Mouse (Mus musculus) urinary bladder, adult 18-20 months (tissue): ENCODE measurements around the gene Prnp.

ENCODE experiments used
- DNase-seq, 2 experiments: peaks; one replicate each; pipeline ENCODE4 v3.0.0; 2022; ENCODE audit warnings: low spot score in 2 of 2, mixed read lengths in 2 of 2

Gene Prnp

DNA sequence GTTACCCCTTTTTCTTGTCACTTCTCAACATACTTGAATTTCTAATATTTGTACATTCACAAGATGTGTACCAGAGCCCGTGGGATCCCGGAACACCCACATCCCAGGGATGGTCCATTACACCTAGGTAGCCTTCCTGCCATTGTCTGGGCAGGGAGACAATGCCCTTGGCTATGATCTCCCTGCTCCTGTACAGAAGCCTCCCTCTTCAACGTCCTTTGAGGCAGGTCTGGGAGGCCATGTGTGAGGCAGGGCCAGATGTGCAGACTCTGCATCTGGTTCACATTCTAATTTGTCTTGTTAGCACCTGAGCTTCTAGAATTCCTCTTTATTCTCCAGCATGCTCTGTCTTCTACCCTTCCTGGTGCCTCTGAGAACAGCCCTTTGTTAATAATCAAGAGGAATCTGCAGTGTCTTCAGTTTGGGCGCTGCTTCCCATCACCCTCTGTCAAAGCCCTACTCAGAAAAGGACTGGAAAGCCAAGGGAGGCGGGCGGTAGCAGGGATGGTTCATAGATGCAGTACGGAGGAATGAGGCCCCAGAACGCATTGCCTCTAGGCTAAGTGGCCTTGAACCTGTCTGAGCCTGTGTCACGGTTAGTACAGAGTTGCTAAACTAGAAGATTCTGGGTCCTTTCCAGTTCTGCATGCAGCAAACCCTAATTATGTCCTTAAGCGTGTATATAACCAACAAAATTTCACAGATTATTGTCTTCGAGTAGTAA, 39.4 kb downstream of the Prnp start:
- DNase-seq = no peak

DNA sequence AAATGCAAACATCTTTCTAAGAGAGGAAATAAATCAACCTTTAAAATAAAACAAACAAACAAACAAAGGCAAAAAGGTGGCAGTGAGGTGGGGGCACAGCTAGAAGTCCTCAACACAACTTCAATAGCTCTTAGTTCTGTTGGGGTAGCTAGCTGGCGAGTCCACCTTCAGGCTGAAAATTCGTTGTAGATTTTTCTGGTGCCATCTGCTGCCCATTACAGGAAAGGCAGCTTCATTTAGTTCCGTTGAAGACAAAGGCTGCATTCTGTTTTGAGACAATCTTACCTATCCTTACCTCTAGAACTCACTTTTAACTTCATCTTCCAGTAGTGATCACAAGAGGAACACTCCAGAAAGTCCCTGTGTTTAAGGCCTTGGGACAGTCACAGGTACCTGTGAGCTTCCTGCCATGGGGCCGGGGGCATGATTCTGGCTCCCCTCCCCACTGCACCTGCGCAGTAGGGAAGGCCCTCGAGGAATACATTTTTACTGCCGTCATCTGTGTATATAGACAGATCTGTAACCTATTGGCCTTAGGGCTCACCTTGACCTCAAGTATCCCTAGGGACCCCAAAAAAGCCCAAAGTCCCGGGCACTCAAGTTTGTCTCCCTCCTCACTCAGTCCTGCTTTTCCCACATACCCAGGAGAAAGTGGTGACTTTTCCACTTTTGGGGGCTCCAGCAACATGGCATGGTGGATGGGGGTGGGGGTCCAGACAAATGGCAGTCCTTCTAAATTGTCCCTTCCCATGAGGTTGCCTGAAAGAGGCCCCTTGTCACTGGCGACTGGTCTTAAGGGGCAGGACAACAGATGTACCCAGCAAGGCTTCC, 40.3 kb downstream of the Prnp start:
- no peak for DNase-seq

DNA sequence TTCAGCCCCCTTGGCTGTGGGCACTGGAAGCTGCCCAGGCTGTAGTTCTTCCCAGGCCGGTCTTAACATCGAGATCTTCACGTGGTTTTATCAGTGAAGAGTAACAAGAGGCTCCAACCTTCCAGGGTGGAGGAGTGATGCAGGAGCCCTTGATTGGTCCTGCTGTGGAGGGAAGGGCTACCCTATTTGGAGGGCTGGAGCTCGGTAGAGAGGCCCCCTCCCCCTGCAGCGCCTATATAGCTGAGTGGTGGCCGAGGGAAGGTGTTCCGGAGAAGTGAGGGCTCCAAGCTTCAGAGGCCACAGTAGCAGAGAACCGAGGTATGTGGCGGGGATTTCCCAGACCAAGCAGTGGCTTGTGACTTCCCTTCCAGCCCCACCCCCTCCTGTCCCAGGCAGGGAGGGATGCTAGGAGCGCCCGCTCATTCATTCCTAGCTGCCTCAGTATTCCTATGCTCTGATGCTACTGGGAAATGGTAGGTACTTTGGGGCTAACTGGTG, 40.9 kb downstream of the Prnp start, which contains the start of gene Prnd:
Gene Prnd (plus strand): TSS at position 264 of the 498 bp plus-strand sequence.
- no peak for DNase-seq

DNA sequence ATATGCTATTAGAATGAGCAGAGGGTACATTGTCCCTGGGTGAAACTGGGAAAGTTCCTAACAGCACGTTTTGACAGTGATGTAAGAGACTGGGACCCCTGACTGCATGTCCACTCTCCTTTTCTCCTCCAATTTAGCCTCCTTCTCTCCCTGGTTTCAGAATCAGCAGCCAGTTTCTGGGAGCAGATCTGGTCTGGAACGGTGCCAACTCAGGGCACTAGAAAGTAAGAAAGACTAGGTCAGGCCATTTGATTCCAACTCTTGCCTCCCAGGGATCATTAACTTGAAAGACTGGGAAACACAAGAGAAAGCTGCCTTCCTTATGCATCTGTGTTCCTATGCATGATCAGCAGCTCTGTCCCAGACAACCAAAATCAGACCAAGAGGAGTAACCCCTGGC, 42.7 kb downstream of the Prnp start:
- no peak for DNase-seq

DNA sequence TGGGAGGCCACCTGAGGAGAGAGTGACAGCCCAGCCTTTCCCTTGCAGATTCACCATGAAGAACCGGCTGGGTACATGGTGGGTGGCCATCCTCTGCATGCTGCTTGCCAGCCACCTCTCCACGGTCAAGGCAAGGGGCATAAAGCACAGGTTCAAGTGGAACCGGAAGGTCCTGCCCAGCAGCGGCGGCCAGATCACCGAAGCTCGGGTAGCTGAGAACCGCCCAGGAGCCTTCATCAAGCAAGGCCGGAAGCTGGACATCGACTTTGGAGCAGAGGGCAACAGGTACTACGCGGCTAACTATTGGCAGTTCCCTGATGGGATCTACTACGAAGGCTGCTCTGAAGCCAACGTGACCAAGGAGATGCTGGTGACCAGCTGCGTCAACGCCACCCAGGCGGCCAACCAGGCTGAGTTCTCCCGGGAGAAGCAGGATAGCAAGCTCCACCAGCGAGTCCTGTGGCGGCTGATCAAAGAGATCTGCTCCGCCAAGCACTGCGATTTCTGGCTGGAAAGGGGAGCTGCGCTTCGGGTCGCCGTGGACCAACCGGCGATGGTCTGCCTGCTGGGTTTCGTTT, 43.3 kb downstream of the Prnp start:
- DNase-seq = no peak

DNA sequence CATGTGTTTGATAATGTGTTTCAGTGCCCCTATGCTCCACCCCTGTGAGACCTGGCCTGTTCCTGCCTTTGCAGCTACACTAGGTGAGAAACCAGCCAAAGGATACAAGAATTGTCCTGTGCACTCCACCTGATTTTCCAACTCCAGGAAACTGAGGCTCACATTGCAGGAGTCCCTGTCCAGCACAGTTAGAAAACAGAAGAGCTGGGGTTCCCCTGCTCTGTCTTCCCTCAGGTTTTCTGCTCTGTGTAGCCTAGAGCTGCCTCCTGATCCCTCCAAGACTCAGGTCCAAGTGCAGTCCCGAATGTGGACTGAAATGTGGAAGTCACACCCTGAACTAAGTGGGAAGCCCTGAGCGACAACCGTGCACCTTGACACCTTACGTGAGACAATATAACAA, 44.0 kb downstream of the Prnp start:
- DNase-seq = no peak

DNA sequence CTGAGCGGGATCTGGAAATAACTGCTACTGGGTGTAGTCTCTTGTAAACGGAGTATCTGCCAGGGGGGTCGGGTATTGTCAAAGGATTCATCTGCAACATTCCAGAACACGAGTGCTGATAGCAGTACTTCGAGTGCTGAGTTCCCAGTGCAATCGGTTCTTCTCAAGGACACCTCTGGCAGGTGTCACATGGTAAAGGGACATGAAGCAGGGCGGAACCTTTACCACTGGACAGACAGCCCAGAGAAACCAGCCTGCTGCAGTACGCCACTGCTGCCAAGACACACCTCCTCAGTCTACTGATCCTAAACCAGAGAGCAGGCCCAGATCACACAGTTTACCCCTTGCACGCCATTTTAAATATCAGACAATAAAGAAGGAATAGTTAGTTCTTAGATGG, 45.1 kb downstream of the Prnp start:
- DNase-seq = no peak

DNA sequence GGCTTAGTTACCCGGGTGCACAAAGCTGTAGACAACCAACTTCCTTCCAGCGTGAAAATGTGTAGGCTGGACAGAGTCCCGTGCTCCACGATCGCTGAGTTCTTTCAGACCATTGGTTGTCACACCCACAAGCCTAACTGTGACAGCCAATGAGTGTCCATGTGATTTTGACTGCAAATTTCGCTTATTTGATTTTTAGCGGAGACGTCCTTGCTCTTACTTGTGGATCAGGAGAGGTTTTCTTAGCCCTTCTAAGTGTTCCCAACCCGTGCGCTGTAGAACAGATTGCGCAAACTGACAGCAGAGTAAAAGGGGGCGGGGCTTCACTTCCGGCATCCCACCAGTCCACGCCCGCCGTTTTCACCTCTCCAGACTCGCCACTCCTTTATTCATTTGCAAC, 45.5 kb downstream of the Prnp start:
- no peak for DNase-seq

DNA sequence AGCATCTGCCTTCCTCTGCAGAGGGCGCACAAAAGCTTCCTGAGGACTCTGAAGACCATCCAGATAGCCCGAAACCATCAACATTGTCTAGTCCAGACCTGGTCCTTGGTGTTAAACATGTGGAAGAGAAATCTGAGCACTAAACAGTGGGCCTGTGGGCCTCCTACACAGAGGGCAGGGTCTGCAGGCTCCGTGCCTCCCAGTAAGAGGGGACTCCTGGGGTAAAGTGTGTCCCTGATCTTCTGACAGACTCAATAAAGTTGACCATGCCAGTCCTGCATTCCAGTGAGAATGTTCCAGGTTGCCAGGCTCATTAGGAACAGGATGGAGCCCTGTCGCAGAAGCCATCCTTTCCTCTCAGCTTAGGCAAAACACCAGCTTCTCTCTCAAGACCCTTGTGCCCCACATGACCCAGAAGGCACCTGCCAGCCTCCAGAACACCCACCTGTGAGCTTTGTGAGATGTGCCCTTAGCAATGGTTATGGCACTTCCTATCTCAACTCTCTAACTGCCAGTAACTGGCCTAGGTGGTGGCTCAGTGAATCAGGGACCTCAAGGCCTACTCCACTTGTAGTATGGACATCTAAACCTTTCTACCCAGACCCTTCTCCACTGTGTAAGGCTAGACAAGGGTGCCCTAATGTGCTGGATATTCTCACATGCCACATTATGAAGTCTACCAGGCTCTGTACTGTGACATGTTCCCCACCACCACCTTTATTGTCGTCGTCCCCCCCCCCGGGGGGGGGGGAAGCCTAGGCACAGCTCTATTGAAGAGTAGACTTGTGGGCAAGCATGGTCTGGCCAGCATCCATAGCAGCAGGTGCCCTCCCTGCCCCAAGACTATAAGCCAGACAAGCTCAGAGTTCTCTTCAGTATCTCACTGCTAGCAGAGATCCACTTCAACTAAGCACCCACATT, 46.9 kb downstream of the Prnp start:
- DNase-seq = no peak

DNA sequence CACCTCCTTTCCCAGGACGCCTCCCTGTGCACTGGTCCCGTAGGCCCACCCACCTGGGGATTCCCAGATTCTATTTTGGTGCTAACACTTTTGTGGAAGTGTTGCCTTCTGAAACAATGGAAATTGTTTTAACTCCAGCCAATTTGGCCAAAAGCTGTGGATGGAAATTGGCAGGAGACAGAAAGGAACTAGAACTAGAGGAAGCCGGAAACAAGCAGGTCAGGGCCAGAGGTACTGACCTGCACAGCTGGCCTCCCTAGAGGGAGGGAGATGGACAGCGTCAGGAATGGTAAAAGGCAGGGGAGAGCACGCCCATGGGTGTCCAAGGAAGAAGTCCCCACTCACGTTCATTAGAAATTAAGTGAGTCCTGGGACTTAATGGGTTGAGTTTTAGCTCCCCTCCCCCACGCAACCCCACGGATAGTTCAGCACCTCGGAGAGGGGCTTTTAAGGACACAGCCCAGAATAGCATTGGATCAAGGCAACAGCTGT, 48.0 kb downstream of the Prnp start:
- DNase-seq = no peak

DNA sequence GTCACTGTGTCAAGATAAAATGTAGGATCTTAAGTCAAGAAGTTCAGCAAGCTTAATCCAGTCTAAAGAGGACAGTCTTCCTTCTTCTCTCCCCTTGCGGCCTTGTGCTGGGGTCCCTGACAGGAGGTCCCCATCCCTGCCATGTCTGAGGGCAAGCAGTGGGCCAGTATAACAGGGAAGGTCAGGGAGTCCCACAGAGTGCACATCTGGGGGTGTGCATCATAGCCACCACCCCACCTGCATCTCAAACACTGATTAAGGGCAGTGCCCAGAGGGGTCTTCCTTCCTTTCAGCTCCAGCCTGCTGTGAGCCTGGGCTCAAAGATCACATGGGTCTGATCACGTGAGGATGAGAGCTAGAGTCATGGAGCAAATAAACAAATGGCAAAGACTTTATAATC, 51.9 kb downstream of the Prnp start:
- no peak for DNase-seq

DNA sequence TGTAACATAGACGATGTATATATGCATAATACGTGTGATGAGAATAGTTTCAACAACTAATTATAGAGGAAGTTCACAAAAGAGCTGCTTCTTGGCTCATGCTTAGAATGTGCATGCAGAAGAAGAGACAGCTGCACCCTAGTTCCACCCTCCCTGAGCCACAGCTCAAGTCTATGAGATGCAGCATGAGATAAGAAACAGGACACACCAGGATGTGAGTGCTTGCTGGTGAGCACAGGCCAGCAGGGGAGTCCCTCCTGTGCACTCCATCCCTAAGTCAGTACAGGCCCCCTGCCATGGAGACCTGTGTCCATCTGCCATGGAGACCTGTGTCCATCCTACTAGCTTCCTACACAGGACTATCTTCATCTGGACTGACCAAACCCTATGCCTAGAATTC, 60.9 kb downstream of the Prnp start:
- DNase-seq = no peak

DNA sequence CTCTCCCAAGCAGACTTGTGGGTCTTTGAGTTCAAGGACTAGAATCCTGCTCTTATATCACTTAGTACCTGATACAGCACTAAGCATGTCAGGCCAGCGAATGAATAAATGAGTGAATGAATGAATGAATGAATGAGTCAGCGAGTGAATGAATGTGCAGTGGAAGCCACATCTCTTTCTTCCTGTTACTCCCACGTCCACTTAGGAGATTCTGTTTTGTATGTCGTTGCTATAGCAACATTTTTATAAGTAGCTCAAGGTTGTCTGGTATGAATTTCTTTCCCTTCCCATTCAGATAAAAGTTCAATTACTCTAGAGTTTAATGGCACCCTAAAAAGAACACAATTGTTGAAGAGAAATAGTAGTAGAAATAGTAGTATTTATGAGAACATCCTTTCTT, 61.4 kb downstream of the Prnp start:
- DNase-seq = no peak

DNA sequence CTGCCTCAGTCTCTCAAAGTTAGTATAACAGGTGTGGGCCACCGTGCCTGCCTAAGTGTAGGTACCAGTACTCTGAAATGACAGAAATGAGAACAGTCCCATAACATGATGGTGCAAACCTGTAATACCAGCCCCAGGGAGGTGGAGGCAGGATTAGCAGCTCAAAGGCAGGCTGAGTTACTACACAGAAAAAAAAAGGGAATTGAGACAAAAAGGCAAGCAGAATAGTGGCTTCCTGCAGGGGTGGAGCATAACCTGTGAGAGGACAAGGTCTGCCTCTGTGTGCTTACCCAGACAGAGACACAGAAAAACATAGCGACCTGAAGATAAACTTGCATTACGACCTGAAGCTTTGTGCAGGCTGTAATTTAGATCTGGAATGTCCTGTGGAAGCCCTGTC, 66.9 kb downstream of the Prnp start:
- no peak for DNase-seq

DNA sequence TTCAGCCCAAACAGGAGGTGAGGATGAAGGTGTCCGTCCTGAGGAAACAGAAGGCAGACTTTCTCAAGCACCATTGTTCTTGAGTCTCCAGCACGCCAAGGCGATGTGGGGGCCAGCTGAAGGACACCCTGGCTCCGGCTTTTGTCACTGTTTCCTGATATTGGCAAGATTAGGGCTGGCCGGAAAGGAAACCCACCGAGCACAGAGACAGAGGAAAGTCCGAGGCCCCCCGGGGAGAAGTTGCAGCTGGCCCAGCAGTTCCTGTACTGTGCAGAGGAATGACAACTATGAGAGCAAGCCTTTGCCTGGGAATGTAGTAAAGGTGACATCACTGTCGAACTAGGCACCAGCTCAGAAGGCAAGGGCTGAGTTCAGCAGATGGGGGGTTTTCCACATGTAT, 71.1 kb downstream of the Prnp start:
- no peak for DNase-seq

DNA sequence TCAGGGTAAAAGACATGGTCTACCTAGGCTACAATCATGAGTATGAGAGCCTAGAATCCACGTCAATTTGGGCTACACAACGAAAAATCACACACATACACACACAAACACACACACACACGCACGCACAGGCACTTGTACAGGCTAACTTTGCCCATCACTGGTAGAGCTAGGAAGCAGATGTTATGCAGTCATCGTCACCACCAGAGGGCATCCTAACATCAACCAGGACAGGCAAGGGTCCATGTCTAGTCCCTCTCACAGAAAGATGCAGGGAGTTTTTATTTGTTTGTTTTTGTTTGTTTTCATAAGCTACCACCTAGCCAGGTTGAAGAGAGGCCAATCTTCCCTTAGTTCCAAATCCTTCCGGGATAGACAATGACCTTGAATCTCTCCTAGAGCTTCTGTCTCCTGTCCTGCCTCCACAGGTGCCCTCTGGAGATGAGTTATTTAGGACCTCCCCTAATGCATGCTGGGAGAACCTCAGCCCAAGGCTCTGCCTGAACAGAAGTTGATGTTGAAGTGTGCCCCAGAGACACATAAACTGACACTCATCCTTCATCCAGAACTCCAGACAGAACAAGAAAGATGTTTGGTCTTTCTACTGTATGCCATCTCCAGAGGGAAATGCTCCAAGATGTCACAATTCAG, 72.9 kb downstream of the Prnp start:
- DNase-seq = no peak

DNA sequence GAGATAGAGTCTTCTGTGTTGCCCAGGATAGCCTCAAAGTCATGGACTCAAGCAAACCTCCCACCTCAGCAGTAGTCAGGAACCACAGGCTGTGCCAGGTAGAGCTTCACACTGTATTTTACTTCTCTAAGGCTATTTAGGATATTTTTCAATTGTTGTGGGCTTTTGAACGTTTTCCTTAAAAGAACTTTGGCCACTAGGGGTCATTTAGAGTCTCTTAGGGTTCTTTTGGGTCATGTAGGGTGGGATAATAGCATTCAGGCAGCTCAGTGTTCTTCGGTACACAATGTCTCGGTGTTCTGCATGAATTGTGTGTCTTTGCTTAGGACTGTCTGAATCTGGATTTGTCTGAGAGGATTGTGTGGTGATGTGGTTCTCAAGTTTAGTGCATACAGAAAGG, 78.2 kb downstream of the Prnp start:
- DNase-seq = no peak
